In genomic region chr9:103752618-103753017, GRCm38 (mm10) we compare ENCODE assay signal across 22 mouse cellular contexts.
"Had no signal": no experiment of that assay in that cellular context is flagged by ENCODE, and none has a peak within 500 bp of the region (broad histone marks: within the 10 kb centered on the region; RNA-seq: fewer than 3 reads in every experiment).

No protein-coding gene starts in this region.

- ATAC-seq: hindbrain, embryonic 16.5 days; hindbrain, postnatal 0 days; inflammation-experienced regulatory T-cells, adult 6 months; intestine, embryonic 15.5 days; intestine, embryonic 16.5 days; intestine, postnatal 0 days had no signal

- DNase-seq: heart, postnatal 10 days; heart, postnatal 14 days; heart, postnatal 36 days; heart, postnatal 4 days; kidney, adult 11 months; kidney, adult 18-20 months; kidney, adult 2 months; kidney, adult 8-10 months; kidney, adult 9 months; kidney, postnatal 10 days; kidney, postnatal 14 days; kidney, postnatal 25 days; kidney, postnatal 36 days; kidney, postnatal 4 days; layer of hippocampus, adult 9-11 months; layer of hippocampus, postnatal 36 days had no signal
